Mouse (Mus musculus) brain, embryonic 14.5 days (tissue): ENCODE data around the gene Tcea3. TPM values are rescaled to one million over a fixed set of nuclear protein-coding genes. Genes with fewer than 3 reads are reported as not detected.
A peak's percentile ranks its signal among the peaks of the same experiment; 100 is the strongest.

Source experiments
- DNase-seq: peaks from one replicate; pipeline ENCODE4 v3.0.0-alpha.2; 2011; ENCODE audit warnings: low read depth
- CTCF ChIP-seq: fragments of 200-500 bp; IDR thresholded peaks from 2 replicates; pipeline ENCODE4 v1.5.1; 2012; ENCODE audit warnings: inconsistent platforms, mild to moderate bottlenecking, moderate library complexity, borderline replicate concordance; ENCODE audit not compliant: insufficient read depth, insufficient read length; ENCODE audit errors: extremely low read depth
- POLR2A ChIP-seq: fragments of 200-500 bp; IDR thresholded peaks from 2 replicates; pipeline ENCODE4 v1.6.1; 2012; ENCODE audit warnings: mild to moderate bottlenecking, inconsistent platforms, borderline replicate concordance; ENCODE audit not compliant: poor library complexity, insufficient read depth, insufficient read length, severe bottlenecking; ENCODE audit errors: extremely low read depth
- polyA plus RNA-seq: library from polyadenylated mRNA; depleted of rRNA; stranded (reverse); fragments of >200 nt; gene quantifications from 2 replicates; pipeline ENCODE4 v1.2.3, GENCODE M21; 2012; rRNA removed

The Tcea3 gene
- polyA plus RNA-seq, 1 experiment = 0.98 TPM

- DNase-seq = peak; percentile 30
These were observed 63.8 kb downstream of the Tcea3 start for GRCm38 (mm10) chr4:136311042-136311999.

GRCm38 (mm10) chr4:136312616-136313015, 65.1 kb downstream of the Tcea3 start:
- TF ChIP-seq POLR2A (no peak), CTCF (no peak)
- no peak for DNase-seq

More at GRCm38 (mm10) chr4:136311042-136311999, 63.8 kb downstream of the Tcea3 start:
- TF ChIP-seq CTCF (no peak), POLR2A (peak; percentile 68; the same call in 1 of the 2 replicates)

- TF ChIP-seq CTCF = no peak
- TF ChIP-seq POLR2A = no peak
- no peak for DNase-seq
These were observed 70.1 kb downstream of the Tcea3 start for GRCm38 (mm10) chr4:136317667-136318066.

GRCm38 (mm10) chr4:136320016-136320415, 72.5 kb downstream of the Tcea3 start:
- no peak for DNase-seq

GRCm38 (mm10) chr4:136324226-136324625, 76.7 kb downstream of the Tcea3 start:
- peak; percentile 50 for DNase-seq
- TF ChIP-seq POLR2A = no peak
- TF ChIP-seq CTCF = no peak; the same call in 1 of the 2 replicates

More at GRCm38 (mm10) chr4:136320016-136320415, 72.5 kb downstream of the Tcea3 start:
- TF ChIP-seq POLR2A = no peak

Other genes with a start within 250 kb of the Tcea3 start
- 17.1 and 21.8 TPM in 2 replicates for gene Eloa, start 226.0 kb upstream of the Tcea3 start, polyA plus RNA-seq
- 818 and 948 TPM in 2 replicates for gene Rpl11, start 194.3 kb upstream of the Tcea3 start, polyA plus RNA-seq
- gene Id3, start 104.2 kb upstream of the Tcea3 start, polyA plus RNA-seq = 105 and 107 TPM in 2 replicates
- 3.5 and 5.1 TPM in 2 replicates for gene E2f2, start 75.3 kb upstream of the Tcea3 start, polyA plus RNA-seq
- gene Asap3, start 41.4 kb upstream of the Tcea3 start, polyA plus RNA-seq = 4.2 and 6.2 TPM in 2 replicates
- gene Zfp46, start 37.0 kb downstream of the Tcea3 start, polyA plus RNA-seq = 58.3 and 69.5 TPM in 2 replicates
- gene Hnrnpr, start 63.2 kb downstream of the Tcea3 start, polyA plus RNA-seq = 138 and 148 TPM in 2 replicates
- 0.15 and 0.45 TPM in 2 replicates for gene Htr1d, start 175.8 kb downstream of the Tcea3 start, polyA plus RNA-seq
- gene 6030445D17Rik, start 214.5 kb downstream of the Tcea3 start, polyA plus RNA-seq = 0.16 and 0.18 TPM in 2 replicates
- 12.8 and 15.0 TPM in 2 replicates for gene Luzp1, start 222.0 kb downstream of the Tcea3 start, polyA plus RNA-seq